Mouse (Mus musculus) forebrain, postnatal 0 days (tissue): ENCODE data around the gene Atp2a2. TPM values are rescaled to one million over a fixed set of nuclear protein-coding genes. Genes with fewer than 3 reads are reported as not detected.

Experiments used
- ATAC-seq: fragments of 200-750 bp; cut with Nextera tagmentation; 2 replicates; pipeline ENCODE4 v1.8.0; 2017; ENCODE audit warnings: mild to moderate bottlenecking, moderate library complexity
- DNase-seq: peaks from one replicate; pipeline ENCODE4 v3.0.0-alpha.2; 2015
- H3K27ac ChIP-seq: fragments of 300-500 bp; sonication (generic); 2 replicates; pipeline ENCODE4 v1.5.1; 2014; ENCODE audit warnings: low read depth, mild to moderate bottlenecking, antibody characterized with exemption, low read length, moderate library complexity, mixed read lengths
- H3K27me3 ChIP-seq: fragments of 300-500 bp; sonication (generic); 2 replicates; pipeline ENCODE4 v1.6.1; 2014; ENCODE audit warnings: mild to moderate bottlenecking, low read length, mixed read lengths; ENCODE audit not compliant: insufficient read depth
- H3K36me3 ChIP-seq: fragments of 300-500 bp; sonication (generic); 2 replicates; pipeline ENCODE4 v1.6.1; 2014; ENCODE audit warnings: mild to moderate bottlenecking, moderate library complexity; ENCODE audit not compliant: insufficient read depth
- H3K4me1 ChIP-seq: fragments of 300-500 bp; sonication (generic); 2 replicates; pipeline ENCODE4 v1.6.1; 2014; ENCODE audit warnings: antibody characterized with exemption; ENCODE audit not compliant: insufficient read depth
- H3K4me2 ChIP-seq: fragments of 300-500 bp; sonication (generic); 2 replicates; pipeline ENCODE4 v1.6.1; 2014; ENCODE audit warnings: low read depth, mild to moderate bottlenecking, moderate library complexity
- H3K4me3 ChIP-seq: fragments of 300-500 bp; sonication (generic); 2 replicates; pipeline ENCODE4 v1.5.1; 2014; ENCODE audit warnings: low read depth, low read length, mixed read lengths
- H3K9ac ChIP-seq: fragments of 300-500 bp; sonication (generic); 2 replicates; pipeline ENCODE4 v1.6.1; 2014; ENCODE audit warnings: mild to moderate bottlenecking
- H3K9me3 ChIP-seq: fragments of 300-500 bp; sonication (generic); 2 replicates; pipeline ENCODE4 v1.6.1; 2016; ENCODE audit warnings: low read length
- CTCF ChIP-seq: sonication (generic); IDR thresholded peaks from 2 replicates; pipeline ENCODE4 v1.5.1; 2016; ENCODE audit warnings: antibody characterized with exemption, control low read depth, low read depth
- WGBS: fragments of 180-500 bp; shearing (Covaris S2); extraction: QIAGEN DNeasy Blood & Tissue Kit; methylation state at CpG from one replicate; pipeline ENCODE4 v1.1.7; 2014; 5-methylcytosine and 5-hydroxymethylcytosine counted together
- polyA plus RNA-seq: library from polyadenylated mRNA; unstranded; fragments of >200 nt; fragmentation: Nextera tagmentation; extraction: Ambion mirVana; gene quantifications from 2 replicates; pipeline ENCODE4 v1.2.1, GENCODE M21; 2015
- total RNA-seq: library from RNA; depleted of rRNA; stranded (reverse); fragments of >200 nt; gene quantifications from 2 replicates; pipeline ENCODE4 v1.2.3, GENCODE M21; 2014

The Atp2a2 gene
- total and polyA plus RNA-seq, 2 experiments from 2014 or later, result 37.2 to 178 TPM

GRCm38 (mm10) chr5:122513421-122514126 lies 11.5 kb upstream of the Atp2a2 start:
- WGBS, result 42% methylated on average over 22 of the region's 23 CpGs
- no peak for ATAC-seq
- no peak for TF ChIP-seq CTCF
- H3K36me3 ChIP-seq, result no peaks in the 10 kb centered on the region
- no peak overlapping the region for H3K9ac ChIP-seq
- H3K4me1 ChIP-seq, result peaks cover 9% of the 10 kb centered on the region; the same call in 1 of the 2 replicates
- H3K4me2 ChIP-seq, result peak overlapping the region; percentile 13; the same call in 1 of the 2 replicates
- DNase-seq, result no peak
- H3K27ac ChIP-seq, result no peak overlapping the region
- no peak overlapping the region for H3K4me3 ChIP-seq
- no peaks in the 10 kb centered on the region for H3K9me3 ChIP-seq
- H3K27me3 ChIP-seq, result no peaks in the 10 kb centered on the region

- Histone ChIP-seq H3K27me3 (no peaks in the 10 kb centered on the region), H3K9ac (no peak overlapping the region), H3K4me2 (no peak overlapping the region), H3K27ac (no peak overlapping the region), H3K4me1 (peaks cover 9% of the 10 kb centered on the region; the same call in 1 of the 2 replicates), H3K4me3 (no peak overlapping the region), H3K9me3 (no peaks in the 10 kb centered on the region), H3K36me3 (no peaks in the 10 kb centered on the region)
- 65% methylated on average over 6 of the region's 6 CpGs for WGBS
- DNase-seq (no peak), ATAC-seq (no peak)
- no peak for TF ChIP-seq CTCF
Observed at GRCm38 (mm10) chr5:122512011-122512410, 10.0 kb upstream of the Atp2a2 start.

DNA sequence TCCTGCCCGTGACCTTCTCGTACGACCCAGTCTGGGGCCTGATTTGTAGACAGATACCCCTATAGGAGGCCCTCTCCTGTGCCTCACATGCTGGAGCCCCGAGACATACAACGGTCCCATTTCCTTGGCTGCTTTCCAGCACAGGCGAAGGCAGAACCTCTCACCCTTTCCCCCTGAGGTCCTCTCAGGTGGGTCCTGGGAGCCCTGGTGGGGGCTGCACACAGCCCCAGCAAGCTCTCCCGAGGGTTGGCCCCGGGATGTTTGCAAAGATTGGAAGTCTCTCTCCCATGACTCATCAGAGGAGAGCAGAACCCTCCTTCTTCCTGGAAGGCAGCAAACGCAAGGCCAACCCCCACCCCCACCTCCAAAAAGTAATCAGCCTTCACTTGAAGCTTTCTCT lies 9.4 kb upstream of the Atp2a2 start:
- Histone ChIP-seq H3K27me3 (no peaks in the 10 kb centered on the region), H3K27ac (no peak overlapping the region), H3K4me2 (no peak overlapping the region), H3K9me3 (no peaks in the 10 kb centered on the region), H3K36me3 (no peaks in the 10 kb centered on the region), H3K9ac (no peak overlapping the region), H3K4me3 (no peak overlapping the region), H3K4me1 (peaks cover 9% of the 10 kb centered on the region; the same call in 1 of the 2 replicates)
- DNase-seq (no peak), ATAC-seq (no peak)
- 69% methylated on average over 9 of the region's 9 CpGs for WGBS
- TF ChIP-seq CTCF, result no peak

DNA sequence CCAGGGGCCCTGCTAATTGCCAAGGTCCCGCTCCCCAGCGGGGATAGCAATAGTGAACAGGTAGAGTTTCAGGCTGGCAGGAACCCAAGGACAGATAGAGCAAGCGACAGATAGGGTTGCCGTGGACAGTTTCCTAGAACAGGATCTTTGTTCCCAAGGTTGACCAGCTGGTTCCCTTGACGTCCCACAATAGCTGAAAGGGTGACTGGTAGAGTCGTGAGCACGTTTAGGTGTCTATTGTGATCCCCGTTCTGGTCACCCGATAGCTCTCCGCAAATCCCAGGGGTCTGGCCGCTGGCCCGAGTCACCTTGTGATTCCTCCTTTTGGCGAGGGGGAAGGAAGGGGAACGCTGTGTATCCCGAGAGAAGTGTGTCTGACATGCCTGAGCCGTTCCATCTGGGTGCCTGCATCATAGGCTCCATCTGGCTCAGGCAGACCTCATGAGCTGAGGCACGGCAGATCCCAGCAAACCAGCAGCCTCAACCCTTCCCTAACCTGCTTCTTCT lies 8.7 kb upstream of the Atp2a2 start:
- Histone ChIP-seq H3K4me2 (no peak overlapping the region), H3K27ac (no peak overlapping the region), H3K4me1 (peaks cover 9% of the 10 kb centered on the region; the same call in 1 of the 2 replicates), H3K27me3 (no peaks in the 10 kb centered on the region), H3K9me3 (no peaks in the 10 kb centered on the region), H3K4me3 (no peak overlapping the region), H3K36me3 (no peaks in the 10 kb centered on the region), H3K9ac (no peak overlapping the region)
- ATAC-seq (peak; percentile 32; the same call in 1 of the 2 replicates), DNase-seq (peak; percentile 41)
- 66% methylated on average over 17 of the region's 17 CpGs for WGBS
- TF ChIP-seq CTCF, result no peak

DNA sequence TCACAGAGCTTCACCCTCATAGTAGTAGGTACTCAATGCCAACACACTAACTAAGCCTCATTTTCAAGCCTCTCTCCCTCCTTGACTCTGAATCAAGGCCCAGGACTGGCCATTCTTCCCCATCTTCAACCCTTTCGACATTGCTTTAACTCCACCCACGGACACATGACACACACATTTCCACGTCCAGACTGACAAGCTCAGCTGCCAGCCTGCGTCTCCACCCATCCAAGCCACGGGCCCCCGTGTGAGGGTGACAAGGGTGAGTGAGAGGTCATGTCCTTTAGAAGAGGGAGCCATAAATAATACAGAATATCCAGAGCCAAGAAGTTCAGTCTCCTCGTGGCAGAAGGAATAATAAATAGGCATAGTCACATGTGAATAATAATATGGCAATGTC lies 7.6 kb upstream of the Atp2a2 start:
- Histone ChIP-seq H3K27ac (no peak overlapping the region), H3K27me3 (no peaks in the 10 kb centered on the region), H3K9me3 (no peaks in the 10 kb centered on the region), H3K4me1 (peaks cover 9% of the 10 kb centered on the region; the same call in 1 of the 2 replicates), H3K4me3 (no peak overlapping the region), H3K4me2 (no peak overlapping the region), H3K9ac (no peak overlapping the region), H3K36me3 (no peaks in the 10 kb centered on the region)
- ATAC-seq, result no peak
- DNase-seq, result no peak
- 77% methylated on average over 7 of the region's 7 CpGs for WGBS
- no peak for TF ChIP-seq CTCF

DNA sequence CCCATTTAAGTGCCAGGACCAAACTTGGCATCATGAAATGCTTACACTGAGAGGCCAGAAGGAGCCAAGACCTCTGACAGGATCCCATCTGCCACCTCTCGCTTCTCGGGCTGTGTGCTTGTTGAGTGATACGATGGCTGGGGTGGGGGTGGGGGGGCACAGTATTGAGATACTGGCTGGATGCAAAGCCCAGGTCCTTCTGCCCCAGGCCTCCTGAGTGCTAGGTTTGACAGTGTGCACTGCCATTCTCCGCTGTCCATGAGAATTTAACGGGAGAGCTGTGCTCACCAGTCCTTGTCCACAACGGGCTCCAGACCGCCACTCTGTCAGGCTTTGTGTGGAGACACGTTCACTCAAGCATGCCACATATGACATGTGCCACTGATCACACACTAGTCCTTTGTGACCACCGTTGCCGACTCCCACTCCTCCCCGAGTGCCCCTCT lies 6.9 kb upstream of the Atp2a2 start:
- peaks cover 4% of the 10 kb centered on the region; the same call in 1 of the 2 replicates for H3K4me1 ChIP-seq
- no peaks in the 10 kb centered on the region for H3K9me3 ChIP-seq
- WGBS, result 77% methylated on average over 11 of the region's 11 CpGs
- ATAC-seq (peak; percentile 8), DNase-seq (no peak)
- H3K36me3 ChIP-seq, result no peaks in the 10 kb centered on the region
- H3K4me2 ChIP-seq, result no peak overlapping the region
- no peak overlapping the region for H3K4me3 ChIP-seq
- no peak overlapping the region for H3K9ac ChIP-seq
- H3K27me3 ChIP-seq, result no peaks in the 10 kb centered on the region
- H3K27ac ChIP-seq, result no peak overlapping the region
- TF ChIP-seq CTCF, result no peak

DNA sequence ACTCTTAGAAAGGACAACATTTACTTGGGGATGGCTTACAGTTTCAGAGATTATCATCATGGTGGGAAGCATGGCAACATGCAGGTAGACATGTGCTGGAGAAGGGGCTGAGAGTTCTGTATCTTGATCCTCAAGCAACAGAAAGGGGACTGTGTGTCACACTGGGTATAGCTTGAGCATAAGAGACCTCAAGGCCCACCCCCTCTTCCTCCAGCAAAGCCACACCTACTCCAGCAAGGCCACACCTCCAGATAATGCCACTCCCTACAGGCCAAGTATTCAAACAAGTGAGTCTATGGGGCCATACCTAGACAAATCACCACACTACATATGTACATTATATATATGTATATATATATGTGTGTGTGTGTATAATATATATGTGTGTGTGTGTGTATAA lies 5.4 kb upstream of the Atp2a2 start:
- no peak overlapping the region for H3K27ac ChIP-seq
- no peak overlapping the region for H3K4me3 ChIP-seq
- no peak for DNase-seq
- no peaks in the 10 kb centered on the region for H3K27me3 ChIP-seq
- H3K36me3 ChIP-seq, result no peaks in the 10 kb centered on the region
- no peak for TF ChIP-seq CTCF
- ATAC-seq, result no peak
- no peak overlapping the region for H3K4me2 ChIP-seq
- H3K4me1 ChIP-seq, result peaks cover 10% of the 10 kb centered on the region; the same call in 1 of the 2 replicates
- H3K9ac ChIP-seq, result no peak overlapping the region
- H3K9me3 ChIP-seq, result no peaks in the 10 kb centered on the region
